Mouse (Mus musculus): ENCODE measurements around the gene Vmn2r75.
"Not testable (repeated sequence)": the region's sequence is repeated elsewhere in the genome, so short reads cannot be mapped to it uniquely, and the experiment has no call there.

The Vmn2r75 gene

DNA sequence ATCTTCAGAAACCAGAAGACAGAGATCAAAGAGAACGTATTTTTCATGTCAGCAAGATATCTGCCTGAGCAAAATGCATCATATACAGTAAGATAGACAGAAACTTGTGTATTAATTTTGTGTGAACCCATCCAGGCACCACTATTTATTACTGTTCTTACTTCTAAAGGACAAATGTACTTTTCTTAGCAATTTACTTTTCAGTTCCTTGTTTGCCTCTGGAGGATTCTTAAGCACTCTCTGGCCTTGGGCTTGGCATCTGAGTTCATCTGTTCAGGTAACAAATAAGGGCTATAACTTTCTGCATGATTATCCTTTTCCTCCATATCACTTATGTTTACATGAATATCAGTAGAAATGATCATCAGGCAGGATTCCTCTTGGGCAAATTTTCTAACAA lies at the start of gene Vmn2r75:
Gene Vmn2r75 (minus strand): TSS at position 101 of the 400 bp plus-strand sequence.
- not testable (repeated sequence) for DNase-seq (ENCODE audit: low spot score in 2 of 2)

DNA sequence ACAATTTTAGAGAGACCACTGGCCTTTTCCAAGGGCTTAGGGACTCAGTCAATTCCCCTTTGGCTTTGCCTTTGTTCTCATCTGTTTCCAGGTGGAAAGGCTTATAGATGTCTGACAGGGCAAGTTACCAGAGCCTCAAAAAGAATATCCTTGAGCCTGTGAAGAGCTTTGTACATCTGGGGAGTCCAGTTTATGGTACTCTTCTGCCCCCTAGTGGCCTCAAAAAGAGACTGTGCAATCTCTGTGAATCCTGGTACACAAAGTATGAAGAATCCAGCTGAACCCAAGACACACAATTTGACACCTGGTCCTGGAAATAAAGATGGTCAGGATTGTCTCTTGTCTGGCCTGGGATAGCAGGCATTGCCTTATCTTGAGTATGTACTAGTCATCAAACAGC lies 39.8 kb upstream of the Vmn2r75 start:
- DNase-seq (ENCODE audit: low spot score in 2 of 2) = no peak

Measured in natural killer cell, adult 2 months (primary cell).